In genomic region chr9:117107926-117108325, GRCm38 (mm10) we compare ENCODE assay signal across 25 mouse cellular contexts.
"Had no signal": no experiment of that assay in that cellular context is flagged by ENCODE, and none has a peak within 500 bp of the region (broad histone marks: within the 10 kb centered on the region; RNA-seq: fewer than 3 reads in every experiment).

No protein-coding gene starts in this region.

- H3K27me3 ChIP-seq: heart, embryonic 13.5 days; heart, embryonic 15.5 days; intestine, embryonic 15.5 days; limb, embryonic 12.5 days; liver, embryonic 12.5 days had no signal

- H3K9ac ChIP-seq: heart, embryonic 13.5 days; heart, embryonic 15.5 days; hindbrain, embryonic 14.5 days; intestine, embryonic 15.5 days; limb, embryonic 12.5 days; liver, embryonic 12.5 days had no signal

- ATAC-seq: hindbrain, embryonic 16.5 days; inflammation-experienced regulatory T-cells, adult 6 months; intestine, embryonic 15.5 days; intestine, postnatal 0 days; liver, embryonic 12.5 days had no signal

- H3K4me2 ChIP-seq: heart, embryonic 11.5 days; heart, embryonic 13.5 days; heart, embryonic 15.5 days; hindbrain, embryonic 14.5 days; intestine, embryonic 15.5 days; limb, embryonic 12.5 days; liver, embryonic 12.5 days had no signal

- DNase-seq: gastrocnemius, adult 2 months; gastrocnemius, postnatal 10 days; gastrocnemius, postnatal 25 days; heart, postnatal 14 days; heart, postnatal 4 days; kidney, adult 18-20 months; kidney, adult 8-10 months; kidney, postnatal 10 days; kidney, postnatal 25 days; kidney, postnatal 4 days; liver had no signal

- H3K27ac ChIP-seq: gastrocnemius, adult 2 months; heart, embryonic 13.5 days; heart, embryonic 15.5 days; hindbrain, embryonic 10.5 days; hindbrain, embryonic 14.5 days; intestine, embryonic 15.5 days; layer of hippocampus, adult 2 months; left cerebral cortex, adult 2 months; limb, embryonic 10.5 days; limb, embryonic 12.5 days; liver, embryonic 12.5 days had no signal

- H3K36me3 ChIP-seq: hindbrain, embryonic 10.5 days; intestine, embryonic 15.5 days had no signal

- H3K4me3 ChIP-seq: gastrocnemius, adult 2 months; heart, embryonic 13.5 days; heart, embryonic 15.5 days; hindbrain, embryonic 10.5 days; intestine, embryonic 15.5 days; layer of hippocampus, adult 2 months; left cerebral cortex, adult 2 months; limb, embryonic 10.5 days; limb, embryonic 12.5 days; liver, embryonic 12.5 days had no signal

- H3K4me1 ChIP-seq: intestine, embryonic 15.5 days; limb, embryonic 12.5 days; liver, embryonic 12.5 days had no signal

- H3K9me3 ChIP-seq: heart, embryonic 13.5 days; heart, embryonic 15.5 days; hindbrain, embryonic 10.5 days; intestine, embryonic 15.5 days; limb, embryonic 10.5 days; limb, embryonic 12.5 days; liver, embryonic 12.5 days had no signal
